ENCODE assay signal across 10 mouse cellular contexts in the genomic region with DNA sequence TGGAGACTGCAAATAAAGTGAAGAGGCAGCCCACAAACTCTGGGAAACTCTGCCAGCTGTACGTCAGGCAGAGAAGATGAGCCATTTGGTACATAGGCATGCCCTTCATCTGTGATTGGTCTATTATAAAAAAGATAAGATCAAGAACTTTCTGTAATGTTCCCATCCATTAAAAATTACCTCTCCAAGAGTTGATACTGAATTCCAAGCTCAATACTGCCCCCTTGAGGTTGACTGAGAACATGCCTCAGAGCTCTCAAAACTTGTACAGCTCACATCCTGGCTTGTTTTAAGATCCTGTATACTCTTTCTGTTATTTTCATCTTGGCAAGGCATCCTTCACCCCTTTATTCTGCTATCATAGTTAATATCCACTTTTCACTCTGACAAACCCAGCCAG. TPM values are rescaled to one million over a fixed set of nuclear protein-coding genes. Genes with fewer than 3 reads are reported as not detected.
A peak's percentile ranks its signal among the peaks of the same experiment; 100 is the strongest.
DNase-seq lines count a peak whose midpoint lies in the region; ATAC-seq and TF ChIP-seq lines count a peak whose summit lies in the region.
"Had no signal": no experiment of that assay in that cellular context is flagged by ENCODE, and none has a peak within 500 bp of the region (broad histone marks: within the 10 kb centered on the region; RNA-seq: fewer than 3 reads in every experiment).

No protein-coding gene starts in this region.

- peak; percentile 75 for TF ChIP-seq CTCF in left cerebral cortex, adult 2 months (IDR thresholded peaks at IDR 0.05)
- TF ChIP-seq CTCF in G1E (IDR thresholded peaks at IDR 0.05; ENCODE audit: low read depth, low read length): peak; percentile 47; the same call in 1 of the 2 replicates
- TF ChIP-seq CTCF in midbrain, postnatal 0 days (IDR thresholded peaks at IDR 0.05): peak; percentile 70

- no peaks in the 10 kb centered on the region for H3K36me3 ChIP-seq in G1E (replicated peaks)
- no peaks in the 10 kb centered on the region for H3K36me3 ChIP-seq in midbrain, postnatal 0 days (ENCODE audit: insufficient read depth, low read length)

- WGBS in midbrain, postnatal 0 days: 63% methylated on average over 1 of the region's 1 CpGs

- peak; percentile 11 to 27 for DNase-seq in cerebellum, postnatal 10 days
- no peak for DNase-seq in cerebellum, adult 11 months
- peak; percentile 7 to 18 for DNase-seq in left cerebral cortex, adult 2 months (ENCODE audit: extremely low spot score in 1 of 2, low spot score in 2 of 2)
- no peak for DNase-seq in left cerebral cortex, postnatal 4 days
- DNase-seq in G1E (ENCODE audit: low spot score) (no peak), adipocyte (ENCODE audit: low spot score) (no peak)
- DNase-seq in midbrain, postnatal 0 days (ENCODE audit: low spot score): peak; percentile 64

- no peak overlapping the region for H3K27ac ChIP-seq in left cerebral cortex, adult 2 months
- no peak overlapping the region for H3K27ac ChIP-seq in midbrain, postnatal 0 days (ENCODE audit: low read depth, low read length)

- no peak for ATAC-seq in G1E (ENCODE audit: extremely low read depth, insufficient number of reproducible peaks, low FRiP score, poor library complexity, severe bottlenecking)
- peak; percentile 46 for ATAC-seq in erythroid progenitor cell, adult 5-6 weeks (replicated peaks; ENCODE audit: low FRiP score, poor library complexity, severe bottlenecking)
- no peak for ATAC-seq in midbrain, postnatal 0 days (ENCODE audit: low FRiP score)

- intact Hi-C loops in left cerebral cortex, adult 2 months (cut with DNase I): loop anchor here (2.0 to 10.0 kb wide), 3 partner anchors 1112 to 1294 kb away; partner anchors contain the start of genes Olfr556 and Olfr557
- intact Hi-C loops in left cerebral cortex, postnatal 4 days (cut with DNase I): no loop called here

- H3K4me3 ChIP-seq in left cerebral cortex, adult 2 months: no peak overlapping the region
- H3K4me3 ChIP-seq in G1E (ENCODE audit: low read depth, low read length): no peak overlapping the region
- no peak overlapping the region for H3K4me3 ChIP-seq in midbrain, postnatal 0 days (ENCODE audit: low read depth, low read length)

- H3K27me3 ChIP-seq in G1E (ENCODE audit: insufficient read depth, low read length): no peaks in the 10 kb centered on the region
- H3K27me3 ChIP-seq in midbrain, postnatal 0 days (ENCODE audit: insufficient read depth, low read length): no peaks in the 10 kb centered on the region

- H3K9me3 ChIP-seq in G1E (replicated peaks): no peaks in the 10 kb centered on the region
- no peaks in the 10 kb centered on the region for H3K9me3 ChIP-seq in midbrain, postnatal 0 days (ENCODE audit: low read length)

- no peak overlapping the region for H3K9ac ChIP-seq in midbrain, postnatal 0 days (replicated peaks; ENCODE audit: low read length, poor library complexity, severe bottlenecking)

- H3K4me1 ChIP-seq in G1E (ENCODE audit: insufficient read depth, low read depth, low read length): peaks cover 27% of the 10 kb centered on the region
- H3K4me1 ChIP-seq in midbrain, postnatal 0 days (ENCODE audit: insufficient read depth, low read length): no peaks in the 10 kb centered on the region

- no peak overlapping the region for H3K4me2 ChIP-seq in midbrain, postnatal 0 days (ENCODE audit: low read depth, low read length, poor library complexity, severe bottlenecking)

RNA-seq across cellular contexts. Expression of gene Hbb-bt, which starts 6.9 kb away (rescaled TPM):
- total RNA-seq in left cerebral cortex, adult 2 months (2021): 10 to 100 TPM; 29.5 to 36.6 TPM
- 10 to 100 TPM in 1 of 2 experiments, 1 to 10 TPM in 1; 8.8 to 20.4 TPM for total RNA-seq in left cerebral cortex, postnatal 4 days (2021)
- total RNA-seq in G1E (2014; fragmentation: Nextera tagmentation) (14.8 and 396 TPM in 2 replicates), G1E (2017) (3.3 and 7.8 TPM in 2 replicates)
- polyA plus RNA-seq in G1E (2012): 27.9 and 40.4 TPM in 2 replicates
- total RNA-seq in erythroid progenitor cell, adult 5-6 weeks (2015; ENCODE audit: low replicate concordance): 26,042 and 29,427 TPM in 2 replicates
- 7,139 and 8,294 TPM in 2 replicates for total RNA-seq in erythroid progenitor cell, adult 5-6 weeks (2017; ENCODE audit: low replicate concordance)
- 140 and 223 TPM in 2 replicates for total RNA-seq in midbrain, postnatal 0 days (2014; rRNA removed)
- polyA plus RNA-seq in midbrain, postnatal 0 days (2015; fragmentation: Nextera tagmentation; extraction: Ambion mirVana): 153 and 165 TPM in 2 replicates

RNA-seq across cellular contexts. Expression of gene Olfr67, which starts 15.2 kb away (rescaled TPM):
- not detected for total RNA-seq in left cerebral cortex, adult 2 months (2021)
- not detected for total RNA-seq in left cerebral cortex, postnatal 4 days (2021)
- total RNA-seq in G1E (2014; fragmentation: Nextera tagmentation): not detected in 2 replicates
- total RNA-seq in G1E (2017): not detected in 2 replicates
- polyA plus RNA-seq in G1E (2012): 0.01 TPM in 1 of 2 replicates, not detected in the other
- total RNA-seq in erythroid progenitor cell, adult 5-6 weeks (2015; ENCODE audit: low replicate concordance): 0.84 TPM in 1 of 2 replicates, not detected in the other
- total RNA-seq in erythroid progenitor cell, adult 5-6 weeks (2017; ENCODE audit: low replicate concordance): 1.5 and 3.3 TPM in 2 replicates
- total RNA-seq in midbrain, postnatal 0 days (2014; rRNA removed): not detected in 2 replicates
- not detected in 2 replicates for polyA plus RNA-seq in midbrain, postnatal 0 days (2015; fragmentation: Nextera tagmentation; extraction: Ambion mirVana)
- total RNA-seq: heart, postnatal 14 days had no signal
- polyA plus RNA-seq: neural tube, embryonic 14.5 days had no signal

RNA-seq across cellular contexts. Expression of gene Hbb-bs, which starts 21.0 kb away (rescaled TPM):
- total RNA-seq in left cerebral cortex, adult 2 months (2021): 100 to 1,000 TPM; 305 to 339 TPM
- total RNA-seq in left cerebral cortex, postnatal 4 days (2021): 100 to 1,000 TPM in 1 of 2 experiments, 10 to 100 TPM in 1; 41.0 to 135 TPM
- total RNA-seq in G1E (2014; fragmentation: Nextera tagmentation) (153 and 3,173 TPM in 2 replicates), G1E (2017) (10.4 and 23.5 TPM in 2 replicates)
- polyA plus RNA-seq in G1E (2012): 137 and 158 TPM in 2 replicates
- total RNA-seq in erythroid progenitor cell, adult 5-6 weeks (2015; ENCODE audit: low replicate concordance): 118,402 and 120,100 TPM in 2 replicates
- total RNA-seq in erythroid progenitor cell, adult 5-6 weeks (2017; ENCODE audit: low replicate concordance): 41,622 and 62,915 TPM in 2 replicates
- 1,016 and 1,022 TPM in 2 replicates for total RNA-seq in midbrain, postnatal 0 days (2014; rRNA removed)
- polyA plus RNA-seq in midbrain, postnatal 0 days (2015; fragmentation: Nextera tagmentation; extraction: Ambion mirVana): 709 and 771 TPM in 2 replicates

RNA-seq across cellular contexts. Expression of gene Olfr68, which starts 27.4 kb away (rescaled TPM):
- total RNA-seq in left cerebral cortex, adult 2 months (2021): not detected
- total RNA-seq in left cerebral cortex, postnatal 4 days (2021): not detected
- not detected in 2 replicates for total RNA-seq in G1E (2014; fragmentation: Nextera tagmentation)
- total RNA-seq in G1E (2017): 0.06 and 0.22 TPM in 2 replicates
- polyA plus RNA-seq in G1E (2012): not detected in 2 replicates
- 2.9 TPM in 1 of 2 replicates, not detected in the other for total RNA-seq in erythroid progenitor cell, adult 5-6 weeks (2015; ENCODE audit: low replicate concordance)
- 0.83 and 2.8 TPM in 2 replicates for total RNA-seq in erythroid progenitor cell, adult 5-6 weeks (2017; ENCODE audit: low replicate concordance)
- not detected in 2 replicates for total RNA-seq in midbrain, postnatal 0 days (2014; rRNA removed)
- polyA plus RNA-seq in midbrain, postnatal 0 days (2015; fragmentation: Nextera tagmentation; extraction: Ambion mirVana): not detected in 2 replicates
- total RNA-seq: heart, postnatal 14 days had no signal
- polyA plus RNA-seq: neural tube, embryonic 14.5 days had no signal

RNA-seq across cellular contexts. Expression of gene Hbb-bh2, which starts 33.5 kb away (rescaled TPM):
- total RNA-seq in left cerebral cortex, adult 2 months (2021): not detected
- total RNA-seq in left cerebral cortex, postnatal 4 days (2021): not detected
- total RNA-seq in G1E (2014; fragmentation: Nextera tagmentation) (not detected in 2 replicates), G1E (2017) (not detected in 2 replicates)
- polyA plus RNA-seq in G1E (2012): not detected in 2 replicates
- not detected in 2 replicates for total RNA-seq in erythroid progenitor cell, adult 5-6 weeks (2015; ENCODE audit: low replicate concordance)
- total RNA-seq in erythroid progenitor cell, adult 5-6 weeks (2017; ENCODE audit: low replicate concordance): not detected in 2 replicates
- not detected in 2 replicates for total RNA-seq in midbrain, postnatal 0 days (2014; rRNA removed)
- polyA plus RNA-seq in midbrain, postnatal 0 days (2015; fragmentation: Nextera tagmentation; extraction: Ambion mirVana): not detected in 2 replicates
- total RNA-seq: heart, postnatal 14 days had no signal
- polyA plus RNA-seq: neural tube, embryonic 14.5 days had no signal

Comparison
In these comparisons a context has a peak if more than half of its experiments do, and no peak if none do; other contexts are left out.
1. DNase-seq: peak in cerebellum, postnatal 10 days (2 of 2), left cerebral cortex, adult 2 months (2 of 2) and midbrain, postnatal 0 days (single experiment); none in cerebellum, adult 11 months (single experiment), left cerebral cortex, postnatal 4 days (single experiment), G1E (single experiment) and adipocyte (single experiment).
2. RNA of gene Hbb-bt, which starts 6.9 kb away (total RNA-seq): 7,139 to 29,427 TPM in erythroid progenitor cell, adult 5-6 weeks; 3.3 to 396 TPM in G1E, 140 to 223 TPM in midbrain, postnatal 0 days, 29.5 to 36.6 TPM in left cerebral cortex, adult 2 months and 8.8 to 20.4 TPM in left cerebral cortex, postnatal 4 days; every median in the first group is over 10 times any median in the second.
3. RNA of gene Hbb-bs, which starts 21.0 kb away (total RNA-seq): 41,622 to 120,100 TPM in erythroid progenitor cell, adult 5-6 weeks; 10.4 to 3,173 TPM in G1E, 1,016 to 1,022 TPM in midbrain, postnatal 0 days, 305 to 339 TPM in left cerebral cortex, adult 2 months and 41.0 to 135 TPM in left cerebral cortex, postnatal 4 days; every median in the first group is over 10 times any median in the second.
4. Peak in every context shown above with its lines, with median percentiles within 50 percentile points of each other: CTCF ChIP-seq.